Mouse (Mus musculus) forebrain, embryonic 13.5 days (tissue): Measurements from ENCODE around the gene Pnn. TPM values are rescaled to one million over a fixed set of nuclear protein-coding genes. Genes with fewer than 3 reads are reported as not detected.

Experiments used
- ATAC-seq: fragments of 200-750 bp; cut with Nextera tagmentation; 2 replicates; pipeline ENCODE4 v1.8.0; 2017
- H3K27ac ChIP-seq: fragments of 300-500 bp; sonication (generic); 2 replicates; pipeline ENCODE4 v1.5.1; 2015; ENCODE audit warnings: inconsistent platforms, mild to moderate bottlenecking, moderate library complexity
- H3K27me3 ChIP-seq: fragments of 300-500 bp; sonication (generic); 2 replicates; pipeline ENCODE4 v1.6.1; 2015; ENCODE audit warnings: mild to moderate bottlenecking, inconsistent platforms
- H3K36me3 ChIP-seq: fragments of 300-500 bp; sonication (generic); 2 replicates; pipeline ENCODE4 v1.6.1; 2015; ENCODE audit warnings: mild to moderate bottlenecking, inconsistent platforms; ENCODE audit not compliant: poor library complexity, severe bottlenecking
- H3K4me1 ChIP-seq: fragments of 300-500 bp; sonication (generic); 2 replicates; pipeline ENCODE4 v1.6.1; 2015; ENCODE audit warnings: inconsistent platforms
- H3K4me2 ChIP-seq: fragments of 300-500 bp; sonication (generic); 2 replicates; pipeline ENCODE4 v1.6.1; 2015; ENCODE audit warnings: inconsistent platforms, mild to moderate bottlenecking, moderate library complexity
- H3K4me3 ChIP-seq: fragments of 300-500 bp; sonication (generic); 2 replicates; pipeline ENCODE4 v1.5.1; 2015; ENCODE audit warnings: mild to moderate bottlenecking, inconsistent platforms
- H3K9ac ChIP-seq: fragments of 300-500 bp; sonication (generic); 2 replicates; pipeline ENCODE4 v1.6.1; 2015; ENCODE audit warnings: mild to moderate bottlenecking, inconsistent platforms
- H3K9me3 ChIP-seq: fragments of 300-500 bp; sonication (generic); replicated peaks from 2 replicates; pipeline ENCODE4 v1.6.1; 2016; ENCODE audit warnings: inconsistent platforms
- WGBS: fragments of 180-500 bp; shearing (Covaris S2); methylation state at CpG from one replicate; pipeline ENCODE4 v1.1.7; 2015; 5-methylcytosine and 5-hydroxymethylcytosine counted together
- polyA plus RNA-seq: library from polyadenylated mRNA; unstranded; fragments of >200 nt; fragmentation: Nextera tagmentation; extraction: Ambion mirVana; gene quantifications from 2 replicates; pipeline ENCODE4 v1.2.1, GENCODE M21; 2015

Pnn gene
- polyA plus RNA-seq = 114 and 120 TPM in 2 replicates

DNA sequence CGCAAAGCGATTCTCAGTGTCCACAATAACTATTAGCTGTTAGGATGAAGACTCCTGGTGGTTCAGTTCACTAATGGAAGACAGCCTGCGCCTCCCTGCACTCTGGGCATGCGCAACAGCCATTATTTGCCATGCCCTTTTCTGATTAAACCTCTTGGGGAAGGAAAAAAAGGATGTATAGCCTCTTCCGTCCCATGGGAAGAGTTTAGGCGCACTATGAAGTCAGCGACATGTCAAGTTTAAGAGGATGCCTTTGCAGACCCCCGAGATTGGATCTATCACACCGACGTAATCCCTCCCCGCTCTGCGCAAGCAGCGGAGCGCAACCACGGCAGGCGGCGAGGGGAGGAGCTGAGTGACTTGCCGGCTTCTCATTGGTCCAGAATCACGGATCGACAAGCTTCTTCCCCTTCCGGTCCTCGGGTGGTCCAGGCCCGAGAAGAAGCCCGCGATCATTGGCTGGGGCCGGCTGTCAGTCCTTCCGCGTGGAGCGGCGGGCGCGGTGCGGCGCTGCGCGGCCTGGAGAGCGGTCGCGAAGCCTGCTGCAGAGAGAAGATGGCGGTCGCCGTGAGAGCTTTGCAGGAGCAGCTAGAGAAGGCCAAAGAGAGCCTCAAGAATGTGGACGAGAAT is at the start of gene Pnn:
Gene Pnn (plus strand): TSS at position 437 of the 630 bp plus-strand sequence.
- WGBS = under 1% methylated on average over 43 of the region's 43 CpGs

DNA sequence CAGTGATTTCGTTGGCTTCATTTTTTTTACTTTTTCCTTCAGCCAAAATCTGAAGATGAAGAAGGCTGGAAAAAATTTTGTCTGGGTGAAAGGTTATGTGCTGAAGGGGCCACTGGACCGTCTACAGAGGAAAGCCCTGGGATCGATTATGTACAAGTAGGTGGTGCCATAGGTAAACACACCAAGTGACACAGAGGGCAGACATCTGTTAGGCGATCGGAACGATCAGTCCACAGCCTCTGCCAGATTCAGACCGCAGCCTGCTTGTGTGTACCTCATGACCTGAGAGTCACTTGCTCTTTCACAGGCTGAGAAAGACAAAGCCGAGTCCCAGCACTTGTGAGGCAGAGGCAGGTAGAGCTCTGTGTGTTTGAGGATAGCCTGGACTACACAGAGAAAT is 48.7 kb upstream of the Pnn start:
- 90% methylated on average over 8 of the region's 8 CpGs for WGBS
- ATAC-seq = no peak
- H3K9me3 ChIP-seq = no peaks in the 10 kb centered on the region
- H3K4me2 ChIP-seq = no peak overlapping the region
- no peak overlapping the region for H3K9ac ChIP-seq
- no peaks in the 10 kb centered on the region for H3K4me1 ChIP-seq
- H3K4me3 ChIP-seq = no peak overlapping the region
- no peak overlapping the region for H3K27ac ChIP-seq
- H3K36me3 ChIP-seq = peaks cover 35% of the 10 kb centered on the region
- no peaks in the 10 kb centered on the region for H3K27me3 ChIP-seq

More for the DNA sequence above, at the start of gene Pnn:
- H3K36me3 ChIP-seq = peaks cover 34% of the 10 kb centered on the region
- peak within 1 kb of the TSS; percentile 98 for H3K9ac ChIP-seq
- peak within 1 kb of the TSS; percentile 71 for H3K4me2 ChIP-seq
- peaks cover 13% of the 10 kb centered on the region for H3K4me1 ChIP-seq
- H3K27ac ChIP-seq = peak within 1 kb of the TSS; percentile 88
- H3K9me3 ChIP-seq = no peaks in the 10 kb centered on the region
- ATAC-seq = peak; percentile 100
- H3K27me3 ChIP-seq = no peaks in the 10 kb centered on the region
- H3K4me3 ChIP-seq = peak within 1 kb of the TSS; percentile 92

GRCm38 (mm10) chr12:59019891-59020290 is 46.8 kb upstream of the Pnn start:
- no peak overlapping the region for H3K27ac ChIP-seq
- H3K9me3 ChIP-seq = no peaks in the 10 kb centered on the region
- no peak for ATAC-seq
- H3K4me3 ChIP-seq = no peak overlapping the region
- no peaks in the 10 kb centered on the region for H3K4me1 ChIP-seq
- no peaks in the 10 kb centered on the region for H3K27me3 ChIP-seq
- 88% methylated on average over 2 of the region's 2 CpGs for WGBS
- no peak overlapping the region for H3K9ac ChIP-seq
- peaks cover 48% of the 10 kb centered on the region for H3K36me3 ChIP-seq
- H3K4me2 ChIP-seq = no peak overlapping the region

DNA sequence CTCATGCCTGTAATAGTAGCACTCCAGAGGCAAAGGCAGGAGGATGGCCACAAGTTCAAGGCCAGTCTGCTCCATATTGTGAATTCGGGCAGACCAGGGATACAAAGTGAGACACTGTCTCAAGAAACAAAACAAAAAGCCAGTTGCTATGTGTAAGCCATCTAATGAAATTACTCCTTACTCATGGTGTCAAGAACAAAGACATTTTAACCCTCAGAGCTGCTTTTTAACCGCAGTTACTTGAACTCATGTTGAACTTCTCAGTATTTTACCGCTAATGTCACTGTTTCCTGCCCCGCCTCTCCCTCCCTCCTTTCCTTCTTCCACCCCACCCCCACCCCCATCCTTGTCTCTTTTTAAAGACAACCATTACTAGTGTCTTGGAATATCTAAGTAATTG is 45.4 kb upstream of the Pnn start:
- H3K4me1 ChIP-seq = no peaks in the 10 kb centered on the region
- H3K9me3 ChIP-seq = no peaks in the 10 kb centered on the region
- no peak overlapping the region for H3K27ac ChIP-seq
- H3K36me3 ChIP-seq = peaks cover 55% of the 10 kb centered on the region
- ATAC-seq = no peak
- WGBS = 91% methylated on average over 4 of the region's 4 CpGs
- H3K9ac ChIP-seq = no peak overlapping the region
- no peak overlapping the region for H3K4me2 ChIP-seq
- no peak overlapping the region for H3K4me3 ChIP-seq
- H3K27me3 ChIP-seq = no peaks in the 10 kb centered on the region

GRCm38 (mm10) chr12:59032101-59032500 is 34.6 kb upstream of the Pnn start:
- H3K27me3 ChIP-seq = no peaks in the 10 kb centered on the region
- peaks cover 14% of the 10 kb centered on the region for H3K36me3 ChIP-seq
- WGBS = 71% methylated on average over 5 of the region's 5 CpGs
- H3K9me3 ChIP-seq = no peaks in the 10 kb centered on the region
- H3K9ac ChIP-seq = no peak overlapping the region
- no peak overlapping the region for H3K27ac ChIP-seq
- ATAC-seq = no peak
- no peaks in the 10 kb centered on the region for H3K4me1 ChIP-seq
- H3K4me2 ChIP-seq = no peak overlapping the region
- H3K4me3 ChIP-seq = no peak overlapping the region

DNA sequence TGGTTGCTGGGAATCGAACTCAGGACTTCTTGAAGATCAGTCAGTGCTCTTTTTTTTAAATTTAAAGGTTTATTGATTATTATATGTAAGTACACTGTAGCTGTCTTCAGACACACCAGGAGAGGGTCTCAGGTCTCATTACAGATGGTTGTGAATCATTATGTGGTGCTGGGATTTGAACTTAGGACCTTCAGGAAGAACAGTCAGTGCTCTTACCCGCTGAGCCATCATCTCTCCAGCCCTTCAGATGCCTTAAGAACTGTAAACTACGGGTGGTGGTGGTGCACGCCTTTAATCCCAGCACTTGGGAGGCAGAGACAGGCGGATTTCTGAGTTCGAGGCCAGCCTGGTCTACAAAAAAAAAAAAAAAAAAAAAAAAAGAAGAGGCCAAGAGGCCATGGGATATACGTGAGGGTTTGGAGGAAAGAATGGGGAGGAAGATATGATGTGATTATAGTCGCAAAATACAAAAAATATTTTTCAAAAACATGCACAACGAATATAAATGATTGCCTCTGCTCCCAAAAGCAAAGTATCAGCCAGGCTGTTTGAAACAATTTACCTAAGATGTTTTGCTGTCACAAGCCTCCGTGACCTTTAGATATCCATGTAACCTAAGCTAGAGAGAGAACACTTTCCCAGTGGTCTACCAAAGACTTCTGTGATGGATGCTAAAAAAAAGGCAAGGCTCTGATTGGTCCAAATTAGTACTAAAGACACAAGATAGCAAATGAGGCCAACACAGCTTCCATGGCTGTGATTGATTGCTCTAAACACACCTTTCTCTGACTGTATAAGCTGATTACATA is 27.3 kb upstream of the Pnn start:
- 75% methylated on average over 10 of the region's 10 CpGs for WGBS
- Histone ChIP-seq H3K36me3 (peaks cover 28% of the 10 kb centered on the region), H3K9me3 (no peaks in the 10 kb centered on the region), H3K27ac (no peak overlapping the region), H3K4me1 (0 out of 2 replicates have a peak, but pooled peaks cover 5% of the 10 kb centered on the region), H3K4me2 (peak overlapping the region; percentile 40), H3K9ac (no peak overlapping the region), H3K4me3 (no peak overlapping the region), H3K27me3 (no peaks in the 10 kb centered on the region)
- no peak for ATAC-seq

DNA sequence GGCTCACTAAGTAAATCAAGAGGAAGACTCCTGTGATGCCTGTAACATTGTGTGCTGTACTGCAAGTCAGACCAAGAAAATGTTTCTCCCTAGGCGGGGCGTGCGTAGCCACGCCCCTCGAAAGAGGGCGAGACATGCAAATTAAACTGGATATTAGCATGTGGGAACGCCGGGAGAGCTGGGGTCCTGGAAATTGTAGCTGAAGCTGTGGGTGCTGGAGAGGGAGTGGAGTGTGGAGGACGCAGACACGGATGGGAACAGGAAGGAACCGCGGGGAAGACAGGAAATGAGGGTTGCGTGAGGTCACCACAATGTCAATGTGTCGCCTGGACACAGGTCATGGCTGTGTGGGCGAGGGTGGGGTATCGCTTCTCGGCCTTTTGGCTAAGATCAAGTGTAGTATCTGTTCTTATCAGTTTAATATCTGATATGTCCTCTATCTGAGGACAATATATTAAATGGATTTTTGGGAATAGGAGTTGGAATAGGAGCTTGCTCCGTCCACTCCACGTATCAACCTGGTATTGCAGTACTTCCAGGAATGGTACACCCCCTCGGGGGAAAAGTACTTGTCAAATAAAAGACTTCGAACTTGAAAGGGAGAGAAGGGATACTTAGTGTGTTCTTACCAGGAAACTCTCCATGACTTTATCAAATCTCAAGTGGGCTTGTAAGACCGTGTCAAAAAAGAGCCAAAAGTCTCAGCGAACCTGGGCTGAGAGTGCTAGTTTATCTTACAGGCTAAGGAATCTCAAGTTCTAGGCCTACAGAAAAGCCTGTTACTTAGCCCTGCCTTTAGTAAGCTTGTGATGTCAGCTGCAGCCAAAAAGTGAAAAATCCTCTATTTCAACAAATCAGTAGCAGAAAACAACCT is 26.5 kb upstream of the Pnn start:
- peak overlapping the region; percentile 40 for H3K4me2 ChIP-seq
- H3K9me3 ChIP-seq = no peaks in the 10 kb centered on the region
- peak overlapping the region; percentile 48; the same call in 1 of the 2 replicates for H3K27ac ChIP-seq
- H3K9ac ChIP-seq = no peak overlapping the region
- ATAC-seq = peak; percentile 91
- peak overlapping the region; percentile 12; the same call in 1 of the 2 replicates for H3K4me3 ChIP-seq
- 4% methylated on average over 23 of the region's 23 CpGs for WGBS
- no peaks in the 10 kb centered on the region for H3K27me3 ChIP-seq
- H3K36me3 ChIP-seq = peaks cover 35% of the 10 kb centered on the region
- H3K4me1 ChIP-seq = 0 out of 2 replicates have a peak, but pooled peaks cover 5% of the 10 kb centered on the region

- WGBS = 37% methylated on average over 7 of the region's 7 CpGs
- Histone ChIP-seq H3K9ac (no peak overlapping the region), H3K27ac (no peak overlapping the region), H3K4me3 (no peak overlapping the region), H3K9me3 (no peaks in the 10 kb centered on the region), H3K36me3 (peaks cover 40% of the 10 kb centered on the region), H3K27me3 (no peaks in the 10 kb centered on the region), H3K4me1 (0 out of 2 replicates have a peak, but pooled peaks cover 5% of the 10 kb centered on the region), H3K4me2 (no peak overlapping the region)
- no peak for ATAC-seq
Measured at GRCm38 (mm10) chr12:59040851-59041250, 25.8 kb upstream of the Pnn start.

- Histone ChIP-seq H3K9ac (no peak overlapping the region), H3K4me3 (no peak overlapping the region), H3K36me3 (peaks cover 58% of the 10 kb centered on the region), H3K4me2 (no peak overlapping the region), H3K27ac (no peak overlapping the region), H3K27me3 (no peaks in the 10 kb centered on the region), H3K4me1 (no peaks in the 10 kb centered on the region; the same call in 1 of the 2 replicates), H3K9me3 (no peaks in the 10 kb centered on the region)
- WGBS = 99% methylated on average over 3 of the region's 3 CpGs
- ATAC-seq = no peak
Measured at GRCm38 (mm10) chr12:59052470-59052869, 14.2 kb upstream of the Pnn start.

DNA sequence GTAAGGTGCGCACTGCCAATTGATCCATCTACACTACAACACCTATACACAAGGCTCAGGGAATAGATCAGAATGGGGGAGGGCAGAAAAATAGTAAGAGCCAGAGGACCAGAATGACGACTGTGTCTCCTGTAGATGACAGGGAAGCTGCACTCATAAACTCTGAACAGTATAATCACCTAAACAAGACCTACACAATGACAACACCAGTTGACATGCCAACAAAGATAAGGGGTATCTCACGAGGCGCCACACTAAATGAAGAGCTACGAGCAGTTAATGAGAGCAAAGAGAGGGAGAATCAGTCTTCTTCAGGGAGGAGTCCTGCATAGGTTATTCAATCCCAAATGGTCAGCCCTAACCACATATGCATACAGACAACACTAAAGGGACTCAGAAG is 13.5 kb upstream of the Pnn start:
- Histone ChIP-seq H3K36me3 (peaks cover 53% of the 10 kb centered on the region), H3K4me2 (no peak overlapping the region), H3K27me3 (no peaks in the 10 kb centered on the region), H3K9ac (no peak overlapping the region), H3K4me3 (no peak overlapping the region), H3K4me1 (no peaks in the 10 kb centered on the region; the same call in 1 of the 2 replicates), H3K9me3 (no peaks in the 10 kb centered on the region), H3K27ac (no peak overlapping the region)
- ATAC-seq = no peak
- WGBS = 92% methylated on average over 5 of the region's 5 CpGs

- Histone ChIP-seq H3K27me3 (no peaks in the 10 kb centered on the region), H3K4me2 (no peak overlapping the region), H3K4me1 (peaks cover 5% of the 10 kb centered on the region), H3K9ac (no peak overlapping the region), H3K4me3 (no peak overlapping the region), H3K9me3 (no peaks in the 10 kb centered on the region), H3K36me3 (peaks cover 53% of the 10 kb centered on the region), H3K27ac (no peak overlapping the region)
- no peak for ATAC-seq
Measured at GRCm38 (mm10) chr12:59053976-59054375, 12.7 kb upstream of the Pnn start.
